Mouse (Mus musculus): ENCODE results near the gene Pdcd1.
A peak's percentile ranks its signal among the peaks of the same experiment; 100 is the strongest.
"Not testable (repeated sequence)": the region's sequence is repeated elsewhere in the genome, so short reads cannot be mapped to it uniquely, and the experiment has no call there.

The Pdcd1 gene

DNA sequence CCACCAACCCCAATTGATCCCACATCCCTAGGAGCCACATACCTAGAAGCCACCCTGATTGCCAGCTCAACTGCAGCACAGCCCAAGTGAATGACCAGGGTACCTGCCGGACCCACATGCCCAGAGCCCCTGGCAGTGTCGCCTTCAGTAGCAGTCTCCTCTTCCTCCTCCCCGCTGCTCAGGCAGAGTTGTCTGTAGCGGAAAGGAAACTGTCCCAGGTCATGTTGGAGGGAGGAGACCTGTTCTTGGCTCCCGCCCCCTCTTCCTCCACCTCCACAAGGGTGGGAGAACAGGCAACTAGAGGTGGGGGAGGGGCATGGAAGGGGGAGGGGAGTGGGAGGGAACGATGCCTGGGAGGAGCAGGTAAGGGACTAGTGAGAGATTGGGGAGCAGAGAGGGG is at the start of gene Pdcd1:
TSS of gene Pdcd1 (minus strand) at position 181 of the 400 bp plus-strand sequence.
- DNase-seq (ENCODE audit: low spot score) = no peak

DNA sequence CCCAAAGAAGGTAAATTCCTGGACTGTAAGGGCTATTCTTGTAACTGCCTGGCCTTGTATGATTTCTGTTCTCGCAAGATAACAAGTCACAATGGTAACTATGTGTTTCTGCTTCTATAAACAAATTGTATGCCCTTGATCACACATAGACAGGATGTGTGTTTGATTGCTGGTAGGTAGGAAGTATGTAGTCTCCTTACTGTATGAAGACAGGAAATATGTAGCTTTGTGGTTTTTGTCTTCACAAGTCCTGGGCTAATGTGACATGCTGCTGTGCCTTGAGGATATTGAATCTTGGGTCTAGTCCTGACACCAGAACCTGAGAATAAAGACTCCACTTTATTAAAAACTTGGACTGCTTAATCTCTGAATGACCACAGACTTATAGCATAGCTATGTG is 39.4 kb upstream of the Pdcd1 start:
- DNase-seq (ENCODE audit: low spot score) = no peak

DNA sequence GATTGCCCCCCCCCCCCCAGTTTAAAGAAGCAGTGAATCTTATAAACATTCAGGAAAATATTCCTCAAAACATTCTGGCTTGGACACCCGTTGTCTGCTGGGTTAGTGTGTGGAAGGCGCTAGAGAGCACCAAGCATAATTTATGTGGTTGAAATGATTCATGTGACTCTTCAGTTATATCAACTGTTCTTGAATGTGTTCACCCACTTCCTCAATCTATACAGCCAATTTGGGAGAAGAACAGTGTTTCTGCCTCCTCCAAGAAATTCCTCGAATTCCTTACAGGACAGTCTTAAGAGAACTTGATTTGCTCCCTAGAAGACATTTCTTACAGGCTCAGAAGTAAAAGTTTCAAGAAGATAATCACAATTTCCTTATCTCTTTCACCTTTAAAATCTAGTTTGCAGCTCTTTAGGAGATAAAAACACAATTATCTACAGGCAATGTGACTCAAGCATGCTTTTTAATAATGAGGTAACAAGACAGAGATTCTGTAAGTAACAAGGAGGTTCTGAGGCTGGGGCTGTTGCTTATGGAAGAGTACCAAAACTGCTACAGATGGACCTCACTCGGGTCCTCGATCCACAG is 34.1 kb upstream of the Pdcd1 start:
- no peak for DNase-seq (ENCODE audit: low spot score)

DNA sequence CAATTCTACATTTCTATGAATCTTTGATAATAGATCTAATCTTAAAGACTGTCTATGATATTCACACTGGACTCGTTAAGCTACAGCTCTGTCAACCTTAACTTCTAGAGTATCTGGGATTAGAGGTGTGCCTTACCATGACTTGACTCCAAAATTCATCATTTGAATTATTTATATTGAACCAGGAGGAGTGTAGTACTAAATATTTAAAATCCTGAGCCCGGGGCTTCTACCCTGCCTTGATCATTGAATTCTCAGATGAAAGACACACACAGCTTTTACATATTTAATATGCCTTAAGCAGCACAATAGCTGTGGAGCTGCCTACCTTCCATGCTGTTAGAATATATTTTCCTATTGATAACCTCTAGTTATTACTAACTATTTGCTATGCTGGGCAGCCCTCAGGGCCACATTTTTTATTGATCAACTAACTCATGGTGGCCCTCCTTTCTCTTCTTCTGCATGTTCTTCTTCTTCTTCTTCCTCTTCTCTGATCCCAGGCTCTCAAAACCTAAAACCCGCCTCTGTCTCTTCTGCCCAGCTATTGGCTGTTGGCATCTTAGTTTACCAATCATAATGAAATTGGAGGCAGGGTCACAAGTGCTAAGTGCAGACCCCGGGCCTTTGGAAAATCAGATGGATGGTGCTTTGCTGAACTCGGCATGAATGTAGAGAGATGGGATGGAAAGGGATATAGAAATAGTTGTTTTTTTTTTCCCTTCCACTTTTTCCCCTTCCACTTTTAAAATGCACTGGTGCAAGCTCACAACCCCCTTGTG is 33.2 kb upstream of the Pdcd1 start:
- no peak for DNase-seq (ENCODE audit: low spot score)

DNA sequence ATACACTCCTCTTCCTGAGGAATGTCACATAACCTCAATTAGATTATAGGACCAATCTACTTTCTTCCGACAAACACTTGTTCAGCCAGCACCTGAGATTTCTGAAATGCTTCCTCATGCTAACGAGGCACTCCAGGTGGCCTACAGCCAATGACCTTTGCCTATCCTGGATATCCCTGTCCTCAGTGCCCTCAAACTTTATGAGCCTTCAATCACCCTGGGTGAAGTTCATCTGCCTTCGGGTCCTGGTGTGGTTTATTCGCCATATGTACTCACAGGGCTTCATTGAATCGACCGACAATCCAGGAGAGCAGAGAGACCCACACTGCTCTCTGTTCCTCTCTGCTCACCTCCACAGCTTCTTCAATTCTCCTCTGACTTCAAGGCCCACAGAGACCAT is 29.4 kb upstream of the Pdcd1 start:
- DNase-seq (ENCODE audit: low spot score) = no peak

DNA sequence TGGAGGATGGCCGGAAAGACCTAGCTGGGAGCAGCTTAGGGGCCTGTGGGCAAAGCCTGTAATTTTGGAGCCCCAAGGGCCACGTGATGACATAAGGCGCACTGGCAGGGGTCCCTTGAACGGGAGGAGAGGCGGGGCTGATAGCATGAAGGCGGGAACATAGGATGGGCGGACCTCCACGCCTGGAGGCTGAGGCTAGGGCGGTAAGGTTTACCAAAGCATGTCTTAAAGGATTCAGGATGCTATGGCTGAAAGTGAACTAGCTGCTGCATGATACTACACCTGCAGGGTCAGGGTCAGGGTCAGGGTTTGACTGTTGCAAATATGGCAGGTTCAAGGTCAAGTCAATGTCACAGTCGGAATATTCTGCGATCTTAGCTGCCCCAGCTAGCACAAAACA is 28.8 kb upstream of the Pdcd1 start:
- no peak for DNase-seq (ENCODE audit: low spot score)

DNA sequence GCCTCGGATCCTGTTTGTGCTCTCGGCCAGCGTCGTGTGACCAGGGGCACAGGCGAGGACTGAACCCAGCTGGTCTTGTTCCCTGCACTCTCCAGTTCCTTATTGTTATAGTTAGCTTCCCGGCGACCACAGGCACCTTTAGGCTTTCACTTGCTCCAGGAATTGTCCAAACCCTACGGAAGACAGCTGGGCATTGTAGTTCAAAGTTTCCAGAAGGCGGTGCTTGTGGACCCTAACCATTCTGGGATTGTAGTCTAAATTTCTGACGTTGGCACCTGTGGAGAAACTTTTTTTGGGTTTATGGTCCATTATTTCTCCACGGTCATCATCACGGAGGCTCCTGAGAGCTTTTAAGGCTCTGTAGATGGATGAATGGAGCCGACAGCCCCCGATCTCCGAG is 28.4 kb upstream of the Pdcd1 start:
- no peak for DNase-seq (ENCODE audit: low spot score)

DNA sequence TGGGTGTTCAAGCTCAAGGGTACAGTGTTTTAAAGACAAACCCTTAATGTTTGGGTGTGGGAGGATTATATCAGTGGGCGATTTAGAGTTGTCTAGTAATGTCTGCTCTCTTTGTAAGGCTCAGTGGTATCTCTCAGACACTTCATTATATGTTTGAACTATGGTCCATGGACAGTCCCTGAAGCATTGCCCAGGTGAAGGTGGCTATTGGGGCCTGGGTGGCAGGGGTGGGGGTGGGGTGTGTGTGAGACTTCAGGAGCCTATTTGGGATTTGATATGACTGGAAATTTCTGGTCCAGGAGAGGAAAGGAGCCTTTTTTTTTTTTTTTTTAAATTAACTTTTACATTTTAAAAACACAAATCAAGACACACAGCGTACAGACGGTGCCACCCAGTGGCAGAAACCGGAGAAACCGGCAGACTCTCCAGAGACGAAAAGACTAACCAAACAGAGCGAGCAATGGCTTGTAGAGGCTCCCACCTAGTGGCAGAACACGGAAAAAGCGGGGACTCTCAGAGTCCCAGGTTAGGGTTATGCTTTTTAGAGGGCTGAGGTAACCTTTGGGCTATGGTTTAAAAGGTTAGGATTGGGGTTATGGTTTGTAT is 26.6 kb upstream of the Pdcd1 start:
- DNase-seq (ENCODE audit: low spot score) = peak; percentile 86

DNA sequence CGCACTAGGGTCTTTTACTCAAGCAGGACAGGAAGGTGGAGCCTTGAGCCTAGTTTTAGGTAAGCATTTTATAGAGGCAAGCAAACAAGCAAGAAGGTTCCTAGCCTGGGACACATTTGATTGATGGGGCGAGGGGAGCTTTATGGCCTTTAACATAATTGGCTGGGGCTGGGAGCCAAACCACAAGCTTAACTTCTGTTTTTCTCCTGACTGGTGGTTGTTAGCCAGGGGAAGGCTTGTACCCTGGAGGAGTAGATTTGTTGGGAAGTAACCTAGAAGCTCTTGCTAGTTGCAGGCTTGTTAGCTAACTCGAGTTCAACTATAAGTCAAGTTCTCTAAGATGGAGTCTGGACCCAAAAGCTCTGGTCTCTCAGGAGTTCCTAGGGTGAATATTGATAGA is 26.0 kb upstream of the Pdcd1 start:
- DNase-seq (ENCODE audit: low spot score) = no peak

DNA sequence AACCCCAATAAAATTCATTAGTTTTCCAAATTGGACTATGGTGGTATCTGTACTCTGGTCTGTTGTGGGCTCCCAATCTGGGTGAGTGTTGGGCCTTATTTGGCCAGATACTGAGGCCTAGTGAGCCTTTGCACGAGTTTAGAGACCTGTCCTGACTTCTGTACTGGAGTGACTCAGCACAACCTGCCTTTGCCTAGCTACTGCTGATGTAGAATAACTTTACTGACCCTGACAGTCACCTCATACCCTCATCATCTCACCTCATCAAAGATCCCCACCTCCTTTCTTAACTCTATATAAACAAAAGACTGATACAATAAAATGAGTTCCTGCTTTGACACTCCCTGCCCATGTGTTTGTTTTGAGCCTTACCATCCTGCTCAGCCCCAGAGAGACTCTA is 24.3 kb upstream of the Pdcd1 start:
- no peak for DNase-seq (ENCODE audit: low spot score)

DNA sequence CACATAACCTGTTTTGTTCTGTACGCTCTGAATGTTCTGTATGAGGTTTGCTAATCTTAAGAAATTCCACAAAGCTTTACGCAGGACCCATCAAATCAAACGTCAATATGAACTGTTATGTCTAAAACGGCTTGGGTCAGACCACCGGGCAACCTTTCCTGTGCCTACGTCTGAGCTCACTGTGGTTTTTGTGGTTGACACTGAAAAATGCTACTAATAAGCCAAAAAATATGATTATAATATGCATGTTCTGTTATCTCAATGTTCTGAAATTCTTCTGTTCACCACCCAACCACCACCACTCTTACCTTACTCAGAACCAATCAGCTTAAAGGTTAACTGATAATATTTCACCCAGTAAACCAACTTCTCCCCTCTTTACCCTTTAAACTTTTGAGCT is 22.4 kb upstream of the Pdcd1 start:
- no peak for DNase-seq (ENCODE audit: low spot score)

DNA sequence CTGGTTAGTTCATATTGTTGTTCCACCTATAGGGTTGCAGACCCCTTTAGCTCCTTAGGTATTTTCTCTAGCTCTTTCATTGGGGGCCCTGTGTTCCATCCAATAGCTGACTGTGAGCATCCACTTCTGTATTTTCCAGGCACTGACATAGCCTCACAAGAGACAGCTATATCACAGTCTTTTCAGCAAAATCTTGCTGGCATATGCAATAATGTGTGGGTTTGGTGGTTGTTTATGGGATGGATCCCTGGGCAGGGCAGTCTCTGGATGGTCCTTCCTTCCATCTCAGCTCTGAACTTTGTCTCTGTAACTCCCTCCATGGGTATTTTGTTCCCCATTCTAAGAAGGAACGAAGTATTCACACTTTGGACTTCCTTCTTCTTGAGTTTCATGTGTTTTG is 5.9 kb upstream of the Pdcd1 start:
- not testable (repeated sequence) for DNase-seq (ENCODE audit: low spot score)

DNA sequence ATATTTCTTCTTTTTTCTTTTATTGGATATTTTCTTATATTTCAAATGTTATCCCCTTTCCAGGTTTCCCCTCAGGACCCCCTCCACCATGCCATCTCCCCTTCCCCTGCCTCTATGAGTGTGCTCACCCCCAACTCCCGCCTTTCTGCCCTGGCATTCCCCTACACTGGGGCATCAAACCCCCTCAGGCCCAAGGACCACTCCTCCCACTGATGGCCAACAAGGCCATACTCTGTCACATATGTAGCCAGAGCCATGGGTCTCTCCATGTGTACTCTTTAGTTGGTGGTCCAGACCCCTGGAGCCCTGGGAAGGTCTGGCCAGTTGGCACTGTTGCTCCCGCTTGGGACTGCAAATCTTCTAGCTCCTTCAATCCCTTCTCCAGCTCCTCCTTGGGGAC is 5.0 kb upstream of the Pdcd1 start:
- DNase-seq (ENCODE audit: low spot score) = no peak

DNA sequence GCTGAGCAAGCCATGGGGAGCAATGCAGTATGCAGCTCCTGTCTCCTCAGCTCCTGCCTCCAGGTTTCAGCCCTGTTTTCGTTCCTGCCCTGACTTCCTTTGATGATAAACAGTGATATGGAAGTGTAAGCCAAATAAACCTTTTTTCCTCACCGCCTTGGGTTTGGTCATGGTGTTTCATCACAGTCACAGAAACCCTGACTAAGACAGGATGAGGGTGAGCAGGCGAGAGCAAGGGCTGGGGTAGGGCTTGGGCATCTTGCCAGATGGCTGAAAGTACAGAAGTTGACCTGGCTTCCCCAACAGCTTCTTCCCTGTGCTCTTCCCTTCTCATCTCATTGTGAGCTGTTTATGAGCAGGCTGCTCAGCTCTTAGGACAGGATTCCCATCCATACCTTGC is 3.6 kb upstream of the Pdcd1 start:
- no peak for DNase-seq (ENCODE audit: low spot score)

DNA sequence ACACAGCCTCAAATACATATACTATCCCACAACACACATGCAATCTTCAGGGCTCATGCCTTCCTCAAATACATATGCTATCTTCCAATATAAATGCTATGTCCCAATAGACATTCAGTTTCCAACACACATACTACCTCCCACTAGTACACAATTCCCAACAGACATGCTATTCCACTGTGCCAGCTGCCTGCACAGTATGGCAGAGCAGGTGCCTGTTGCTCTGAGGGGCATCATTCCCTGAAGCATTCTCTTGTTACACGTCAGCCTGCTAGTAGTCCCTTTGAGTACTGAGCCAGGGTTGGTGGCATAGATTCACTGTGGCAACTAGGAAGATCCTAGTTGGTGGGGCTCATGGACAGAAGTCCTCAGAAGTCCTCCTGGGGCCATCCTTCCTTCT is 2.1 kb upstream of the Pdcd1 start:
- DNase-seq (ENCODE audit: low spot score) = no peak

DNA sequence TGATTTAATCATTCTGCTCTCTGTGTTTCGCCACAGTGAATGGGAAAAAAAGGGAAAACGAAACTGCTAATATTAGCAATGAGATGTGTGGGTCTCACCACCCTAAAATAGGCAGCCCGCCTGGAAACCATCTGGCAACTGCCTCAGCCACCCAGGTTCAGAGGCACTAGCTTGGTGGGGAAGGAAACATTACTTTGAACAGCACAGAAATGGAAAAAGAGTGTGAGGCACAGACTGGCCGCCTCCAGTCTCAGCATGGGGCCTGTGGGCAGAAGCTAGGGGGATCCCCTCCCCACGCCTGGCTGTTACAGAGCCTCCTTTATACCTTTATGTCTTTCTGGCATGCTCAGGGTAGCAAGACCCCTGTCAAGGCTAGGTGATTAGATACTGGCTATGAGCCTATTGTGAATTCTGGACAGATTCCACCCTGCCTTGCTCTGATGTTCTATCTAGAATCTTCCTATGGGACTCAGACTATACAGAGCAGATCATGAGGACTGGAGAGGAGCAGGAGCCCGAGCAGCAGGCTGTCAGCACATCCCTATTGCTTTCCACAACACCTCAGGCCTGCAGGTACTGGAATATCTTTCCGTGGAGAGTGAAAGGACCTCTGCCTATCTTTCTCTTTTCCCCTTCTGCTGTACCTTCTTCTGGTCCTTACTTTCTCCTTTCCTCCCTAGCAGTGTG is 1.3 kb upstream of the Pdcd1 start:
- DNase-seq (ENCODE audit: low spot score) = no peak

DNA sequence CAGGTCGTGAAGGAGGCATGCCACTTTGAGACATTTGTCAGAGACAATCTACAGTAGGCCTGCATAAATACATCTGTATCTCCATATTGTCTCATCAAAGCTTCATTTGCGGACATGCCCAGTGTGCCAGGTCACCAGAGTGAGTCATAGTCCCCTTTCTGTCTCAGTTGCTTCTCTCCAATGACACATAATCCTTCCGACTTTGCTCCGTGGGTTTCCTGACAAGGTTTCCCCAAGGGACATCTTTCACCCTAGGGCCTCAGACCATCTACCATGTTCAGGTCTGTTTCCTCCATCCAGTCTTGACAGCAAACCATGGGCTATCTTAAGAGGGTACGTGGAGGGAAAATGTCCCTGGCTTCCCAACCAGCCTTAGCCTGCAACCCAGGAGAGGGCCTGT is 1.2 kb downstream of the Pdcd1 start:
- no peak for DNase-seq (ENCODE audit: low spot score)

DNA sequence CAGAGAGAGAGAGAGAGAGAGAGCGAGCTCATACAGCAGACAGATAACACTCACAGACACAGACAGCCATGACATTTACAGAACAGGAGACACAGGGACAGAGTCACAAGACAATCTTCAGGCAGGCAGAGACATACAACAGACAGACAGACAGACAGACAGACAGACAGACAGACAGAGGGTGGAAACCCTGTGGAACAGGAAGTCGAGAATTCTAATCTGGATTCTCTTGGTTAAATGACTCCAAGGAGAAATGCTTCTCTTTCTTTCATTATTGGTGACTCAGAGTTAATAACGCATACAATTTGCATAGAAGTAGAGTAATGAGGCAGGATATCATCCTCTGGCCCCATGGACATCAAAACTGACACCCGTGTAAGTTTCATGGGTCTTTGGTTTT is 5.8 kb downstream of the Pdcd1 start:
- no peak for DNase-seq (ENCODE audit: low spot score)

DNA sequence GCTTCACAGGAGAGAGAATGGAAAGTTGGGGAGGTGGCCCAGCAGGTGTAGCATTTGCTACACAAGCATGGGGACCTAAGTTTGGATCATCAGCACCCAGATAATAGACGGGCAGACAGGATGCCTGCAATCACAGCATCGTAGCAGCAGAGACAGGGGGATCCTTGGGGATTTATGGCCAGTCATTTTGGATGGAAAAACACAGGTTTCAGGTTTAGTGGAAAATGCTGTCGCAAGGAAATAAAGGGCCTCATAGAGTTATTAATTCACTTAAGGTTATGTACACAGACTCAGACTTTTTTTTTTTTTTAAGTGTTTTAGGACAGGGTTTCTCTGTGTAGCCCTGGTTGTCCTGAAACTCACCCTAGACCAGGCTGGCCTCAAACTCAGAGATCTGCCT is 6.8 kb downstream of the Pdcd1 start:
- no peak for DNase-seq (ENCODE audit: low spot score)

DNA sequence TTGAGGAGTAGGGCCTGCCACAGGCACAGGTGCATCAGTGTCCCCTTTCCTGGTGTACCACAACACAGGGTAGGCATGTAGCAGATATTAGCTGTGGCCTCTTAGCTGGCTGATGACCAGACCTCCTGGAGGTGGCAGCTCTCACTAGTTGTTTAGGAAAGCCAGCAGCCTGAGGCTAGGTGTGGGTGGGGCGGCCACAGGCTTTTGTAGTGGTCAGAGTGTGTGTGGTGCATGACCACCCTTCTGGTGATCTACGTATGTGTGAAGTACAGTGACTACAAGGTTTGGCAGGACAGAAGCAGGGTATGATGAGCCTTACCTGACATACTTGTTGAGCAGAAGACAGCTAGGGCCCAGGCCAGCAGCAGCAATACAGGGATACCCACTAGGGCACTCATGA is 12.0 kb downstream of the Pdcd1 start:
- no peak for DNase-seq (ENCODE audit: low spot score)

DNA sequence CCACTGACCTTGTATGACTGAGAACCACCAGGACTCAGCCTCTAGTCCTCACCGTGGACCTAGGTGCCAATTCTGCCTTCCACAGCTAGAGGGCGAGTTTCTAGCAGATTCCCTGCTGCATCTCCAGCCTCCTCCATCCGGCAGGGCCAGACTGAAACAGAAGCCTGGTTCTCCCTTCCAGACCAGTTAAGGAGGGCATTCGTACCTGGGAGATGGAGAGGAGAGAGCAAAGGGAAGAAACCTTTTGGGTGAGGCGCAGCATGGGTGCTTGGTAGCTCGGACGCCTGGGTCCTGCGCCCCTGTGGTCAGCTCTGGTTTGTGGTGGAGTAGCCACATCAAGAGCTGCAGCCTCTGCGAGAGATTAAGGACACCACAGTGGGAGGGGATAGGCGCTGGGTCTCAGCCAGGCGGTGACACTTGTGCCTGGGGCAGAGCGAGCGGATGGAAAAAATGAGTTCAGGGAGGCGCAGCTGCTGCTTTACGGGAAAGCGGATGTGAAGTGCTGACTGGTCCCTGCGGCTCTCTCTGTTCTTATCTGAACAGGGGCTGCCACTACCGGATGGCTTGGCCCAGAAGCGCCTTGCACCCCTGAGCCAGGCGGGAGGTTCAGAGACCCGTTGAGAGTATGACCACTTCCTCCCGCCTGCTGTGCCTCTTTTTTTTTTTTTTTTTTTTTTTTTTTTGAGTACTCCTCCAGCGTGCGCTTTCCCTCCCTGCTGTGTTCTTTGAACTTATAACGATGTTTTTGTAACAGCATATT is 17.2 kb downstream of the Pdcd1 start:
- DNase-seq (ENCODE audit: low spot score) = peak; percentile 80

DNA sequence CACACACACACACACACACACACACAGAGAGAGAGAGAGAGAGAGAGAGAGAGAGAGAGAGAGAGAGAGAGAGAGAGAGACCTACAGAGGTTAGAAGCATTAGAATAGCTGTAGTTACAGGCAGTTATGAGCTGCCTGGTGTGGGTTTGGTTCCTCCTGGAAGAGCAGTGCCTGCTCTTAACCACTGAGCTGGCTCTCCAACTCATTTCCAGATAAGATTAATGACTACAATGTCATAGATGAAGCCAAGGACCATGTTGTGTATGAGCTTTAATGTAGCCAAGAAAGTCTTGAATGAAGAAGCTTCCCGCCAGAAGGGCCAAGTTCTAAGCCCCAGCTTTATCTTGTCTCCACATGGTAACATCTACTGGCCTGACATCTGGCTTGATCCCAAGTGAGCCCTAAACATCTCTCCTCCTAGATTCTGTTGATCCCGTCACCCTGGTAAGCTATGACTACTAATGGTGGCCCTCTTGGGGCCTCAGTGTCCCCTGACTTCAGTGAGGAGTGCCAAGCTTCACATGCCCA is 19.2 kb downstream of the Pdcd1 start:
- DNase-seq (ENCODE audit: low spot score) = no peak
